Mouse (Mus musculus): ENCODE measurements around the gene Tnfaip1.
"Not testable (repeated sequence)": the region's sequence is repeated elsewhere in the genome, so short reads cannot be mapped to it uniquely, and the experiment has no call there.

DNA sequence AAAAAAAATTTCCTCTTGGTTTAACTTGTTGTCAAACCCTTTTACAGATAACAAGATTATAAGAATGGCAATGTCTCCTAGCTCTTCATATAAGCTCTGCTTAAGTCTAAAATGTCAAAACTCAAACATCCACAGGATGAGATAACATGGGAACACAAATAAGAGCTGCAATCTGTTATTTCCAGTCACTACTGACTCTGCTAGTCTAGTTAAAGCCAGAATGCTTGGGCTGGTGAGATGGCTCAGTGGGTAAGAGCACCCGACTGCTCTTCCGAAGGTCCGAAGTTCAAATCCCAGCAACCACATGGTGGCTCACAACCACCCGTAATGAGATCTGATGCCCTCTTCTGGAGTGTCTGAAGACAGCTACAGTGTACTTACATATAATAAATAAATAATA lies 37.9 kb upstream of the Tnfaip1 start:
- not testable (repeated sequence) for TF ChIP-seq CTCF (conservative IDR thresholded peaks at IDR 0.05 in 1 of 2, IDR thresholded peaks at IDR 0.05 in 1 of 2; ENCODE audit: low read depth in 2 of 2, low read length in 2 of 2); RAD21 (IDR thresholded peaks at IDR 0.05; ENCODE audit: low read depth, low read length); SMC3 (IDR thresholded peaks at IDR 0.05; ENCODE audit: low read depth, low read length); POLR2A (IDR thresholded peaks at IDR 0.05; ENCODE audit: low read depth, low read length); EP300 (IDR thresholded peaks at IDR 0.05; ENCODE audit: low read length)
